Mouse (Mus musculus) forebrain, embryonic 12.5 days (tissue): ENCODE measurements around the gene Comp. TPM values are rescaled to one million over a fixed set of nuclear protein-coding genes. Genes with fewer than 3 reads are reported as not detected.
A peak's percentile ranks its signal among the peaks of the same experiment; 100 is the strongest.

ENCODE experiments used
- ATAC-seq: fragments of 200-750 bp; cut with Nextera tagmentation; 2 replicates; pipeline ENCODE4 v1.8.0; 2017; ENCODE audit warnings: moderate TSS enrichment; ENCODE audit not compliant: low FRiP score
- H3K27ac ChIP-seq: fragments of 300-500 bp; sonication (generic); 2 replicates; pipeline ENCODE4 v1.5.1; 2016; ENCODE audit warnings: mild to moderate bottlenecking
- H3K27me3 ChIP-seq: fragments of 300-500 bp; sonication (generic); 2 replicates; pipeline ENCODE4 v1.6.1; 2016; ENCODE audit warnings: mild to moderate bottlenecking
- H3K36me3 ChIP-seq: fragments of 300-500 bp; sonication (generic); replicated peaks from 2 replicates; pipeline ENCODE4 v1.6.1; 2016; ENCODE audit warnings: mild to moderate bottlenecking
- H3K4me1 ChIP-seq: fragments of 300-500 bp; sonication (generic); 2 replicates; pipeline ENCODE4 v1.6.1; 2016
- H3K4me2 ChIP-seq: fragments of 300-500 bp; sonication (generic); 2 replicates; pipeline ENCODE4 v1.6.1; 2016; ENCODE audit warnings: mild to moderate bottlenecking, moderate library complexity
- H3K4me3 ChIP-seq: fragments of 300-500 bp; sonication (generic); replicated peaks from 2 replicates; pipeline ENCODE4 v1.5.1; 2016; ENCODE audit warnings: mild to moderate bottlenecking
- H3K9ac ChIP-seq: fragments of 300-500 bp; sonication (generic); 2 replicates; pipeline ENCODE4 v1.6.1; 2016; ENCODE audit warnings: mild to moderate bottlenecking
- H3K9me3 ChIP-seq: fragments of 300-500 bp; sonication (generic); 2 replicates; pipeline ENCODE4 v1.6.1; 2016
- WGBS: fragments of 180-500 bp; shearing (Covaris S2); methylation state at CpG from one replicate; pipeline ENCODE4 v1.1.7; 2016; 5-methylcytosine and 5-hydroxymethylcytosine counted together
- polyA plus RNA-seq: library from polyadenylated mRNA; unstranded; fragments of >200 nt; fragmentation: Nextera tagmentation; extraction: Ambion mirVana; gene quantifications from 2 replicates; pipeline ENCODE4 v1.2.1, GENCODE M21; 2016

Gene Comp
- polyA plus RNA-seq, 1 experiment from 2014 or later, result 0.34 TPM

GRCm38 (mm10) chr8:70380069-70380468 is 6.7 kb downstream of the Comp start:
- Histone ChIP-seq H3K27me3 (peaks cover 64% of the 10 kb centered on the region), H3K4me1 (peaks cover 7% of the 10 kb centered on the region; the same call in 1 of the 2 replicates), H3K36me3 (peaks cover 6% of the 10 kb centered on the region; the same call in 1 of the 2 replicates), H3K4me2 (no peak overlapping the region), H3K4me3 (no peak overlapping the region), H3K9me3 (no peaks in the 10 kb centered on the region), H3K9ac (no peak overlapping the region), H3K27ac (no peak overlapping the region)
- 81% methylated on average over 12 of the region's 12 CpGs for WGBS
- no peak for ATAC-seq

- Histone ChIP-seq H3K9ac (no peak overlapping the region), H3K27ac (no peak overlapping the region), H3K4me1 (no peaks in the 10 kb centered on the region), H3K27me3 (peaks cover 32% of the 10 kb centered on the region), H3K4me2 (no peak overlapping the region), H3K36me3 (peaks cover 30% of the 10 kb centered on the region), H3K9me3 (no peaks in the 10 kb centered on the region), H3K4me3 (no peak overlapping the region)
- 0 out of 2 replicates have a peak, but pooled peaks have one; percentile 59 for ATAC-seq
- 57% methylated on average over 3 of the region's 3 CpGs for WGBS
Measured at GRCm38 (mm10) chr8:70383287-70383686, 9.9 kb downstream of the Comp start.

- H3K4me1 ChIP-seq, result no peaks in the 10 kb centered on the region
- 94% methylated on average over 2 of the region's 2 CpGs for WGBS
- H3K27me3 ChIP-seq, result no peaks in the 10 kb centered on the region
- H3K36me3 ChIP-seq, result peaks cover 45% of the 10 kb centered on the region
- no peak overlapping the region for H3K4me2 ChIP-seq
- H3K27ac ChIP-seq, result no peak overlapping the region
- no peak for ATAC-seq
- no peak overlapping the region for H3K4me3 ChIP-seq
- H3K9me3 ChIP-seq, result no peaks in the 10 kb centered on the region
- H3K9ac ChIP-seq, result no peak overlapping the region
Measured at GRCm38 (mm10) chr8:70389678-70390077, 16.3 kb downstream of the Comp start.

GRCm38 (mm10) chr8:70393087-70393486 is 19.7 kb downstream of the Comp start:
- ATAC-seq, result no peak
- Histone ChIP-seq H3K36me3 (peaks cover 20% of the 10 kb centered on the region), H3K27me3 (no peaks in the 10 kb centered on the region), H3K4me3 (no peak overlapping the region), H3K27ac (no peak overlapping the region), H3K4me1 (no peaks in the 10 kb centered on the region), H3K9ac (no peak overlapping the region), H3K4me2 (no peak overlapping the region), H3K9me3 (no peaks in the 10 kb centered on the region)
- 80% methylated on average over 5 of the region's 5 CpGs for WGBS

GRCm38 (mm10) chr8:70394269-70394998 is 21.1 kb downstream of the Comp start:
- no peak for ATAC-seq
- no peaks in the 10 kb centered on the region for H3K9me3 ChIP-seq
- WGBS, result 82% methylated on average over 8 of the region's 8 CpGs
- H3K4me3 ChIP-seq, result no peak overlapping the region
- no peaks in the 10 kb centered on the region for H3K4me1 ChIP-seq
- H3K27ac ChIP-seq, result no peak overlapping the region
- H3K4me2 ChIP-seq, result no peak overlapping the region
- H3K36me3 ChIP-seq, result peaks cover 20% of the 10 kb centered on the region; the same call in 1 of the 2 replicates
- H3K27me3 ChIP-seq, result no peaks in the 10 kb centered on the region
- H3K9ac ChIP-seq, result no peak overlapping the region

- Histone ChIP-seq H3K4me3 (no peak overlapping the region), H3K27ac (no peak overlapping the region), H3K9ac (no peak overlapping the region), H3K9me3 (no peaks in the 10 kb centered on the region), H3K4me1 (no peaks in the 10 kb centered on the region), H3K4me2 (no peak overlapping the region), H3K27me3 (no peaks in the 10 kb centered on the region), H3K36me3 (peaks cover 20% of the 10 kb centered on the region)
- WGBS, result 88% methylated on average over 5 of the region's 5 CpGs
- ATAC-seq, result no peak
Measured at GRCm38 (mm10) chr8:70395649-70396048, 22.3 kb downstream of the Comp start.

- peaks cover 16% of the 10 kb centered on the region for H3K36me3 ChIP-seq
- 86% methylated on average over 5 of the region's 5 CpGs for WGBS
- H3K4me1 ChIP-seq, result no peaks in the 10 kb centered on the region
- ATAC-seq, result no peak
- no peak overlapping the region for H3K4me2 ChIP-seq
- H3K27ac ChIP-seq, result no peak overlapping the region
- no peaks in the 10 kb centered on the region for H3K27me3 ChIP-seq
- H3K9ac ChIP-seq, result peak overlapping the region; percentile 25; the same call in 1 of the 2 replicates
- H3K9me3 ChIP-seq, result no peaks in the 10 kb centered on the region
- no peak overlapping the region for H3K4me3 ChIP-seq
Measured at GRCm38 (mm10) chr8:70396184-70396583, 22.8 kb downstream of the Comp start.

- no peaks in the 10 kb centered on the region for H3K27me3 ChIP-seq
- no peaks in the 10 kb centered on the region for H3K9me3 ChIP-seq
- no peaks in the 10 kb centered on the region for H3K4me1 ChIP-seq
- no peak for ATAC-seq
- H3K4me2 ChIP-seq, result no peak overlapping the region
- H3K4me3 ChIP-seq, result no peak overlapping the region
- H3K27ac ChIP-seq, result no peak overlapping the region
- no peak overlapping the region for H3K9ac ChIP-seq
- H3K36me3 ChIP-seq, result peaks cover 3% of the 10 kb centered on the region; the same call in 1 of the 2 replicates
- 85% methylated on average over 16 of the region's 16 CpGs for WGBS
Measured at GRCm38 (mm10) chr8:70397611-70398563, 24.5 kb downstream of the Comp start.

- WGBS, result 97% methylated on average over 3 of the region's 3 CpGs
- no peak for ATAC-seq
Measured at GRCm38 (mm10) chr8:70404212-70404611, 30.9 kb downstream of the Comp start.

GRCm38 (mm10) chr8:70405189-70405588 is 31.8 kb downstream of the Comp start:
- no peak overlapping the region for H3K9ac ChIP-seq
- 0 out of 2 replicates have a peak, but pooled peaks cover 5% of the 10 kb centered on the region for H3K9me3 ChIP-seq
- H3K4me2 ChIP-seq, result no peak overlapping the region
- H3K27me3 ChIP-seq, result no peaks in the 10 kb centered on the region
- H3K4me3 ChIP-seq, result no peak overlapping the region
- peaks cover 7% of the 10 kb centered on the region; the same call in 1 of the 2 replicates for H3K36me3 ChIP-seq
- H3K27ac ChIP-seq, result no peak overlapping the region
- ATAC-seq, result no peak
- WGBS, result 70% methylated on average over 7 of the region's 7 CpGs
- H3K4me1 ChIP-seq, result peaks cover 19% of the 10 kb centered on the region

More at GRCm38 (mm10) chr8:70404212-70404611, 30.9 kb downstream of the Comp start:
- Histone ChIP-seq H3K27ac (no peak overlapping the region), H3K4me1 (peaks cover 15% of the 10 kb centered on the region), H3K9me3 (0 out of 2 replicates have a peak, but pooled peaks cover 5% of the 10 kb centered on the region), H3K9ac (no peak overlapping the region), H3K36me3 (peaks cover 7% of the 10 kb centered on the region; the same call in 1 of the 2 replicates), H3K4me2 (no peak overlapping the region), H3K4me3 (no peak overlapping the region), H3K27me3 (no peaks in the 10 kb centered on the region)

- no peak for ATAC-seq
- 80% methylated on average over 11 of the region's 11 CpGs for WGBS
- H3K4me2 ChIP-seq, result no peak overlapping the region
- H3K36me3 ChIP-seq, result peaks cover 7% of the 10 kb centered on the region; the same call in 1 of the 2 replicates
- H3K4me3 ChIP-seq, result no peak overlapping the region
- no peak overlapping the region; the same call in 1 of the 2 replicates for H3K9ac ChIP-seq
- peaks cover 19% of the 10 kb centered on the region for H3K4me1 ChIP-seq
- 0 out of 2 replicates have a peak, but pooled peaks cover 5% of the 10 kb centered on the region for H3K9me3 ChIP-seq
- H3K27me3 ChIP-seq, result no peaks in the 10 kb centered on the region
- H3K27ac ChIP-seq, result no peak overlapping the region
Measured at GRCm38 (mm10) chr8:70406427-70407069, 33.2 kb downstream of the Comp start.
